Mouse (Mus musculus): ENCODE data around the gene Slc39a7.

GRCm38 (mm10) chr17:34038440-34038839 lies 7.0 kb upstream of the Slc39a7 start:
- TF ChIP-seq CTCF (IDR thresholded peaks at IDR 0.05; ENCODE audit: low read depth) (no peak), EP300 (IDR thresholded peaks at IDR 0.05; ENCODE audit: low read depth) (no peak)

All from liver, postnatal 0 days (tissue).